Mouse (Mus musculus): ENCODE measurements around the gene Sdhd.

DNA sequence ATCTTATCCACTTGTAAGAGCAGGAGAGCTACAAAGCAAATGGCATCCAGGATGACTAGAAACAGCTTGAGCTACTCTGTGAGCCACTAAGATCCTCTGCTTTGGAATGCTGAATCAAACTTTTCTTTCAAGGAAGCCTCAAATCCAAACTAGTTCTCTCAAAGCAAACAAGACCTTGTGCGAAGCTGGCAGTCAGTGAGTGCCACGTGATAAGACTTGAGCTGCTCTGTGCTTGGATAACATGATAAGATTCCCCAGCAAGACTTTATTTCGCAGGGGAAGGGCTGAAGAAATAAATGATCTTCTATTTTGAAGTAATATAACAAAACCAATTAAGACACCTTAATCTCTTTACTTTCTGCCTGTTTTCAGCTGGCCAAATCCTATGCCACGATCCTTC is 37.7 kb downstream of the Sdhd start:
- TF ChIP-seq CTCF (IDR thresholded peaks at IDR 0.05; ENCODE audit: low read depth, low read length), result no peak
- no peak for TF ChIP-seq POLR2A (IDR thresholded peaks at IDR 0.05; ENCODE audit: borderline replicate concordance, low read depth, low read length)
